Comparison of ENCODE assay signal across 24 mouse cellular contexts in the genomic region with DNA sequence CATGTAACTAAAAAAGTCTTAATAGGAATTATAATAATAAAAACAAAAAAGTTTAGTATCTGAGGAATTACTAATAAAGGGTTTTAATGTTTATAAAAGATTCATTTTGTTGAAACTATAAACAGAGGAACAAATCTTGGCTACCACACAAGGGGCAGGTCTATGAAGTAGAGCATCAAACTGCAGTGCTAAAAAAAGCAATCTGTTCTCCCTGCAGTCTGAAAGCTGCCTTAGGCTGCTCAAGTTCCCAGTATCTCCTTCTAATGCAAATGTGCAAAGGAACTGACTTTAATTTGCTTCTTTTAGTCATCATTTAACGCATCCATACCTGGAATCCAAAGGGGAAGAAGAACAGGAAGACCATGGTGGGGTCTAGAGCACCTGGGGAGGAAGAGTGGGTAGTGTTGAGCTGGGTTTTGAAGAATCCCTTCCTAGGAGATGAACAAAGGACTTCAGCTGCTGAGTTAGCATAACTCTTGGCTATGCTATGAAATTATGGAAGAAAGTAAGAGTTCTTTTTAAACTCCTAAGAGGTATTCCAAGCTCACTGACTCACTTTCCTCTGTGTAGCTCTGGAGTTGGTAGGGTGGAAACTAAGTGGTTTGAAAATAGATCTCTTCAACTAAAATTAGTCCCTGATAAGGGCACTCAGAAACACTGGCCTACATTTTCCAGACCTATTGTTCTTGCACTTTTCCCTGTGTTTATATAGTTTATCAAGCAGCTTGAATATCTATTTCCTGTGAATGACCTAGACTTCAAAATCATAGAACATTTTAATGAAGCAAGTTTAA.
DNase-seq lines count a peak whose midpoint lies in the region; ATAC-seq lines count a peak whose summit lies in the region.
"Had no signal": no experiment of that assay in that cellular context is flagged by ENCODE, and none has a peak within 500 bp of the region (broad histone marks: within the 10 kb centered on the region; RNA-seq: fewer than 3 reads in every experiment).

No protein-coding gene starts in this region.

- WGBS in heart, embryonic 11.5 days (ENCODE audit: insufficient replicate concordance) = 64% methylated on average over 1 of the region's 1 CpGs
- WGBS in heart, embryonic 16.5 days = 26% methylated on average over 1 of the region's 1 CpGs
- 64% methylated on average over 1 of the region's 1 CpGs for WGBS in midbrain, embryonic 15.5 days

- no peak overlapping the region for H3K4me3 ChIP-seq in heart, embryonic 11.5 days (ENCODE audit: low read depth, low read length)
- H3K4me3 ChIP-seq in heart, embryonic 16.5 days (ENCODE audit: low read length) = peak overlapping the region; percentile 36
- H3K4me3 ChIP-seq in midbrain, embryonic 15.5 days = no peak overlapping the region
- H3K4me3 ChIP-seq: embryonic facial prominence, embryonic 13.5 days; forebrain, embryonic 10.5 days; gastrocnemius, adult 2 months; limb, embryonic 12.5 days; liver, embryonic 15.5 days had no signal

- 0 out of 2 replicates have a peak, but pooled peaks have one; percentile 73 for ATAC-seq in heart, embryonic 11.5 days (replicated peaks; ENCODE audit: insufficient number of reproducible peaks, low FRiP score, low TSS enrichment)
- ATAC-seq in heart, embryonic 16.5 days (replicated peaks; ENCODE audit: extremely low read depth, insufficient read depth, low FRiP score) = peak; percentile 93
- no peak for ATAC-seq in midbrain, embryonic 15.5 days (replicated peaks)
- ATAC-seq: forebrain, embryonic 16.5 days; intestine, postnatal 0 days had no signal

- H3K4me2 ChIP-seq in heart, embryonic 11.5 days = peak overlapping the region; percentile 55
- H3K4me2 ChIP-seq in heart, embryonic 16.5 days (ENCODE audit: low read depth, low read length) = peak overlapping the region; percentile 70
- H3K4me2 ChIP-seq in midbrain, embryonic 15.5 days = no peak overlapping the region
- H3K4me2 ChIP-seq: embryonic facial prominence, embryonic 13.5 days; hindbrain, embryonic 14.5 days; limb, embryonic 12.5 days; liver, embryonic 15.5 days; lung, embryonic 14.5 days had no signal

- no peaks in the 10 kb centered on the region for H3K36me3 ChIP-seq in heart, embryonic 11.5 days (ENCODE audit: control insufficient read depth, insufficient read depth, low read length)
- H3K36me3 ChIP-seq in heart, embryonic 16.5 days (ENCODE audit: control insufficient read depth, insufficient read depth) = no peaks in the 10 kb centered on the region
- H3K36me3 ChIP-seq in midbrain, embryonic 15.5 days (replicated peaks) = no peaks in the 10 kb centered on the region
- H3K36me3 ChIP-seq: embryonic facial prominence, embryonic 13.5 days; forebrain, embryonic 10.5 days; limb, embryonic 12.5 days; liver, embryonic 15.5 days had no signal

- peak; percentile 17 to 20 for DNase-seq in heart, adult 18-20 months
- no peak for DNase-seq in heart, adult 11 months
- no peak for DNase-seq in adrenal gland, postnatal 25 days
- DNase-seq in ovary, postnatal 10 days (ENCODE audit: low spot score) = no peak
- DNase-seq: adrenal gland, adult 8-10 months; cerebellum, adult 11-12 months; cerebellum, adult 9-11 months; gastrocnemius, adult 2 months; kidney, postnatal 25 days; lung, embryonic 14.5 days; lung, postnatal 14 days; midbrain, embryonic 14.5 days; thymus, adult 2 months had no signal

- H3K27ac ChIP-seq in heart, embryonic 11.5 days (ENCODE audit: low read depth, low read length) = peak overlapping the region; percentile 65
- peak overlapping the region; percentile 96 for H3K27ac ChIP-seq in heart, embryonic 16.5 days (ENCODE audit: low read length)
- no peak overlapping the region for H3K27ac ChIP-seq in midbrain, embryonic 15.5 days
- H3K27ac ChIP-seq: embryonic facial prominence, embryonic 13.5 days; forebrain, embryonic 10.5 days; gastrocnemius, adult 2 months; hindbrain, embryonic 14.5 days; limb, embryonic 12.5 days; liver, embryonic 15.5 days had no signal

- H3K9me3 ChIP-seq in heart, embryonic 11.5 days (replicated peaks; ENCODE audit: control insufficient read depth, low read length) = no peaks in the 10 kb centered on the region
- H3K9me3 ChIP-seq in heart, embryonic 16.5 days (replicated peaks; ENCODE audit: control insufficient read depth, low read length) = no peaks in the 10 kb centered on the region
- H3K9me3 ChIP-seq in midbrain, embryonic 15.5 days = no peaks in the 10 kb centered on the region
- H3K9me3 ChIP-seq: embryonic facial prominence, embryonic 13.5 days; forebrain, embryonic 10.5 days; limb, embryonic 12.5 days; liver, embryonic 15.5 days had no signal

- no peaks in the 10 kb centered on the region for H3K27me3 ChIP-seq in heart, embryonic 11.5 days (ENCODE audit: control insufficient read depth, insufficient read depth, low read length)
- H3K27me3 ChIP-seq in heart, embryonic 16.5 days (ENCODE audit: control insufficient read depth, insufficient read depth, low read length) = no peaks in the 10 kb centered on the region
- H3K27me3 ChIP-seq in midbrain, embryonic 15.5 days (replicated peaks) = no peaks in the 10 kb centered on the region
- H3K27me3 ChIP-seq: CH12.LX; embryonic facial prominence, embryonic 13.5 days; limb, embryonic 12.5 days; liver, embryonic 15.5 days had no signal

- H3K4me1 ChIP-seq in heart, embryonic 11.5 days (ENCODE audit: control insufficient read depth, insufficient read depth, low read length) = 0 out of 2 replicates have a peak, but pooled peaks cover 3% of the 10 kb centered on the region
- peaks cover 4% of the 10 kb centered on the region; the same call in 1 of the 2 replicates for H3K4me1 ChIP-seq in heart, embryonic 16.5 days (ENCODE audit: control insufficient read depth, insufficient read depth, low read length)
- H3K4me1 ChIP-seq in midbrain, embryonic 15.5 days = no peaks in the 10 kb centered on the region
- H3K4me1 ChIP-seq: embryonic facial prominence, embryonic 13.5 days; forebrain, embryonic 10.5 days; limb, embryonic 12.5 days; liver, embryonic 15.5 days had no signal

- H3K9ac ChIP-seq in heart, embryonic 11.5 days (ENCODE audit: low read depth, low read length) = no peak overlapping the region
- H3K9ac ChIP-seq in heart, embryonic 16.5 days (ENCODE audit: low read length) = peak overlapping the region; percentile 45; the same call in 1 of the 2 replicates
- H3K9ac ChIP-seq in midbrain, embryonic 15.5 days = no peak overlapping the region
- H3K9ac ChIP-seq: embryonic facial prominence, embryonic 13.5 days; hindbrain, embryonic 14.5 days; limb, embryonic 12.5 days; liver, embryonic 15.5 days; lung, embryonic 14.5 days had no signal

Comparison
In these comparisons a context has a peak if more than half of its experiments do, and no peak if none do; other contexts are left out.
1. DNase-seq: peak in heart, adult 18-20 months (2 of 2); none in heart, adult 11 months (single experiment), adrenal gland, postnatal 25 days (single experiment) and ovary, postnatal 10 days (single experiment).